Mouse (Mus musculus) myocyte (in vitro differentiated cells): ENCODE measurements around the gene Gramd1b. TPM values are rescaled to one million over a fixed set of nuclear protein-coding genes. Genes with fewer than 3 reads are reported as not detected.

Source experiments
- H3K27me3 ChIP-seq: one replicate; pipeline ENCODE4 v1.6.1; 2011; ENCODE audit not compliant: control insufficient read depth, insufficient read depth, insufficient read length
- H3K36me3 ChIP-seq: one replicate; pipeline ENCODE4 v1.6.1; 2011; ENCODE audit not compliant: control insufficient read depth, insufficient read depth
- H3K4me2 ChIP-seq: one replicate; pipeline ENCODE4 v1.6.1; 2011; ENCODE audit warnings: low read depth, control low read depth
- H3K4me3 ChIP-seq: one replicate; pipeline ENCODE4 v1.5.1; 2011; ENCODE audit warnings: mild to moderate bottlenecking, control low read depth, moderate library complexity
- H3K79me2 ChIP-seq: one replicate; pipeline ENCODE4 v1.6.1; 2011; ENCODE audit not compliant: control insufficient read depth, insufficient read depth
- H3ac ChIP-seq: one replicate; pipeline ENCODE4 v1.6.1; 2011; ENCODE audit not compliant: control insufficient read depth, insufficient read length
- CEBPB ChIP-seq: IDR thresholded peaks from 2 replicates; pipeline ENCODE4 v1.6.1; 2011; ENCODE audit warnings: mild to moderate bottlenecking, moderate library complexity; ENCODE audit not compliant: poor library complexity, insufficient read depth, severe bottlenecking
- E2F4 ChIP-seq: IDR thresholded peaks from one replicate; pipeline ENCODE4 v1.6.1; 2011; ENCODE audit warnings: mild to moderate bottlenecking, control low read depth, moderate library complexity; ENCODE audit not compliant: insufficient read depth
- MAX ChIP-seq: IDR thresholded peaks from one replicate; pipeline ENCODE4 v1.6.1; 2011; ENCODE audit warnings: low read depth, mild to moderate bottlenecking, control low read depth
- MYOD1 ChIP-seq, 3 experiments: IDR thresholded peaks; one replicate each; pipeline ENCODE4 v1.6.1; 2011; ENCODE audit warnings: control low read depth in 2 of 3, low read depth in 2 of 3, mild to moderate bottlenecking in 2 of 3, moderate library complexity in 1 of 3; ENCODE audit not compliant: insufficient read length in 2 of 3, control insufficient read depth in 1 of 3
- MYOG ChIP-seq, 3 experiments: IDR thresholded peaks; one replicate each; pipeline ENCODE4 v1.6.1; 2011; ENCODE audit warnings: control low read depth in 2 of 3, low read depth in 2 of 3, mild to moderate bottlenecking in 2 of 3; ENCODE audit not compliant: insufficient read length in 2 of 3, control insufficient read depth in 1 of 3, insufficient read depth in 1 of 3
- POLR2A ChIP-seq: IDR thresholded peaks from one replicate; pipeline ENCODE4 v1.6.1; 2011; ENCODE audit warnings: low read depth, mild to moderate bottlenecking, control low read depth, moderate library complexity; ENCODE audit not compliant: insufficient read length
- POLR2AphosphoS2 ChIP-seq: IDR thresholded peaks from one replicate; pipeline ENCODE4 v1.6.1; 2011; ENCODE audit warnings: low read depth, control low read depth; ENCODE audit not compliant: insufficient read length
- REST ChIP-seq: IDR thresholded peaks from one replicate; pipeline ENCODE4 v1.6.1; 2011; ENCODE audit warnings: mild to moderate bottlenecking, control low read depth, moderate library complexity; ENCODE audit not compliant: insufficient read depth, insufficient read length
- SRF ChIP-seq: IDR thresholded peaks from one replicate; pipeline ENCODE4 v1.6.1; 2011; ENCODE audit warnings: low read depth; ENCODE audit not compliant: control insufficient read depth, insufficient read length
- TCF12 ChIP-seq: IDR thresholded peaks from one replicate; pipeline ENCODE4 v1.6.1; 2011; ENCODE audit warnings: mild to moderate bottlenecking, control low read depth; ENCODE audit not compliant: poor library complexity, insufficient read depth, severe bottlenecking
- TCF3 ChIP-seq: IDR thresholded peaks from one replicate; pipeline ENCODE4 v1.6.1; 2011; ENCODE audit warnings: low read depth, control low read depth; ENCODE audit not compliant: insufficient read length
- USF1 ChIP-seq: IDR thresholded peaks from one replicate; pipeline ENCODE4 v1.6.1; 2011; ENCODE audit warnings: low read depth, mild to moderate bottlenecking, control low read depth, moderate library complexity
- polyA plus RNA-seq: library from polyadenylated mRNA; unstranded; fragments of >200 nt; fragmentation: generic; extraction: Trizol; gene quantifications from one replicate; pipeline ENCODE4 v1.2.1, GENCODE M21; 2012; ENCODE audit warnings: missing spikeins

The Gramd1b gene
- polyA plus RNA-seq, 1 experiment, result 33.9 TPM

DNA sequence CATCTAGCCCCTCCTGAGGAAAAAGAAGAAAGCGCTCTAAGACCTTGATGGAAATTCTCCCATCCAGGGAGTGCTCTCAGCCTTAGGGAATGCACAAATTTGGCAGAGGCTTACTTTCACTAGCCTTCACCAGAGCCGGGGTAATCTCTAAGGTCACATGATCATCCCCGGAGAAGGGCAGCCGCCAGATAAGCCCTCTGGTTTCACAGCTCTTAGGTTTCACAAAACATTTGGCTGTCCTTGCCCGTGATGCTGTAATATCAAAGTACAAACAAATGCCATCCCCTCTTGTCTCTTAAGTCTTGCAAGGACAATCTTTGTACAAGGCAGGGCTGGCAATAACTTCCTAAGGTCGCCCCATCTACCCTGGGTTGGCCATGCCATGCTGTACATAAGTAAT lies 70.4 kb downstream of the Gramd1b start:
- Histone ChIP-seq H3K79me2 (no peaks in the 10 kb centered on the region), H3K4me3 (no peak overlapping the region), H3K36me3 (no peaks in the 10 kb centered on the region), H3K27me3 (no peaks in the 10 kb centered on the region), H3K4me2 (peak overlapping the region; percentile 44), H3ac (no peak overlapping the region)
- peak; percentile 9 for TF ChIP-seq USF1
- no peak for TF ChIP-seq MYOD1 (IDR thresholded peaks at IDR 0.05; ENCODE audit: control insufficient read depth in 1 of 3, insufficient read length in 2 of 3, low read depth in 2 of 3)
- TF ChIP-seq TCF3, result no peak
- TF ChIP-seq TCF12, result no peak
- no peak for TF ChIP-seq MYOG (IDR thresholded peaks at IDR 0.05; ENCODE audit: control insufficient read depth in 1 of 3, insufficient read depth in 1 of 3, insufficient read length in 2 of 3, low read depth in 2 of 3)

DNA sequence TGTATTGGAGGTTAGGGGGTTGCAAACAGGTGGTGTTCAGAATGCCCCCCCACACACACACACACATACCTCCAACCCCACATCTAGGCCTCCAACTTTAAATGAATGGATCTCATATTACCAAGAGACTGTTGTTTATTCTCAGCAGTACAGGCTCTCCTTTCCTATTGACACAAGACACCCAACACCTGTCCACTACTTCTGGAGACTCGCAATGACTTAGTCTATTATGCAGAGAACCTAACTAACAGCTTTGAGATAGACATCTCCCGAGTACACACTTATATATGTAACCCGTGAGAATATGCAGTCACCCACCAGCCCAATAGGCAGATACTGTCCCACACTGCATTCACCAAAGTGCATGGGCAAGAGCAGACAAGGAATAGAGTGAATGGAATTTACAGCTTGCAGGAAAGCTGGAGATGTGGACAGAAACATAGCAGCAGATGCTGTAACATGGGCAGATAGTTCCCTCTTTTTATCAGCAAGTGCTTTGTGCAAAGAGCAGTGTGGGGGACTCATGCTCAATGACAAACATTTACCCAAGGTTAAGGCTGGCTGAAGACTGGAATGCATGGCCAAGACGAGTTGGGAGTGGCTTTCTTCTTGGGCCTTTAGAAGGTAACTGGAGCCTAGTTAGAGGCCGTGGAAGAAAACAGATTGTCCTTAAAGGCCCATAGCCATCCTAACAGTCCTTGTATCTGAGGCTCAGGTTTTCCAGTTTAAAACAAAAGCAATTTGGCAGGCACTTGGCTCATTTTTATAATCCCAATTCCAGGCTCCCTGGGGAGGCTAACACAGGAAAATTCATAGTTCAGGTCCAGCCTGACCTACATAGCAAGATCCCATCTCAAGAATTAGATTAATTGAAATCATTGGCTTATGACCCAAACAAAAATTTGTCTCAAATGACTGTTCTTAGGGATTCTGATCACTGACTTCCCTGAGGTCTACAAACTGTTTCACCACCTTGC lies 71.6 kb downstream of the Gramd1b start:
- H3K36me3 ChIP-seq, result no peaks in the 10 kb centered on the region
- no peaks in the 10 kb centered on the region for H3K79me2 ChIP-seq
- no peaks in the 10 kb centered on the region for H3K27me3 ChIP-seq
- TF ChIP-seq TCF12, result peak; percentile 69
- no peak for TF ChIP-seq CEBPB
- no peak for TF ChIP-seq POLR2A
- peak in 1 of 3 experiments; percentile 3 for TF ChIP-seq MYOD1 (IDR thresholded peaks at IDR 0.05; ENCODE audit: control insufficient read depth in 1 of 3, insufficient read length in 2 of 3, low read depth in 2 of 3)
- no peak overlapping the region for H3ac ChIP-seq
- H3K4me3 ChIP-seq, result no peak overlapping the region
- H3K4me2 ChIP-seq, result peak overlapping the region; percentile 44

- no peaks in the 10 kb centered on the region for H3K36me3 ChIP-seq
- H3ac ChIP-seq, result no peak overlapping the region
- TF ChIP-seq MYOG (IDR thresholded peaks at IDR 0.05; ENCODE audit: control insufficient read depth in 1 of 3, insufficient read depth in 1 of 3, insufficient read length in 2 of 3, low read depth in 2 of 3) (peak in 2 of 3 experiments; percentile 83 to 93), TCF3 (peak; percentile 70), CEBPB (no peak), MAX (no peak), POLR2A (no peak), MYOD1 (IDR thresholded peaks at IDR 0.05; ENCODE audit: control insufficient read depth in 1 of 3, insufficient read length in 2 of 3, low read depth in 2 of 3) (peak; percentile 92 to 96 (median 92)), TCF12 (peak; percentile 98), USF1 (no peak), SRF (no peak), POLR2AphosphoS2 (no peak), REST (no peak), E2F4 (no peak)
- H3K4me3 ChIP-seq, result no peak overlapping the region
- peak overlapping the region; percentile 51 for H3K4me2 ChIP-seq
- peaks cover 8% of the 10 kb centered on the region for H3K79me2 ChIP-seq
- H3K27me3 ChIP-seq, result no peaks in the 10 kb centered on the region
Observed at GRCm38 (mm10) chr9:40458559-40459303, 72.5 kb downstream of the Gramd1b start.

- Histone ChIP-seq H3K4me3 (no peak overlapping the region), H3ac (no peak overlapping the region), H3K36me3 (no peaks in the 10 kb centered on the region), H3K27me3 (no peaks in the 10 kb centered on the region), H3K4me2 (peak overlapping the region; percentile 4), H3K79me2 (peaks cover 15% of the 10 kb centered on the region)
- TF ChIP-seq POLR2A (no peak), MYOG (IDR thresholded peaks at IDR 0.05; ENCODE audit: control insufficient read depth in 1 of 3, insufficient read depth in 1 of 3, insufficient read length in 2 of 3, low read depth in 2 of 3) (no peak), USF1 (no peak), MYOD1 (IDR thresholded peaks at IDR 0.05; ENCODE audit: control insufficient read depth in 1 of 3, insufficient read length in 2 of 3, low read depth in 2 of 3) (peak in 1 of 3 experiments; percentile 53), MAX (no peak), CEBPB (0 out of 2 replicates have a peak, but pooled peaks have one; percentile 14)
Observed at GRCm38 (mm10) chr9:40457448-40457847, 73.7 kb downstream of the Gramd1b start.

GRCm38 (mm10) chr9:40456191-40456590 lies 75.0 kb downstream of the Gramd1b start:
- Histone ChIP-seq H3K4me2 (peak overlapping the region; percentile 66), H3K79me2 (peaks cover 21% of the 10 kb centered on the region)

More at GRCm38 (mm10) chr9:40456191-40456590, 75.0 kb downstream of the Gramd1b start:
- Histone ChIP-seq H3K27me3 (no peaks in the 10 kb centered on the region), H3K36me3 (no peaks in the 10 kb centered on the region), H3ac (peak overlapping the region; percentile 22), H3K4me3 (peak overlapping the region; percentile 66)
- peak; percentile 78 for TF ChIP-seq POLR2AphosphoS2
- no peak for TF ChIP-seq TCF12
- TF ChIP-seq POLR2A, result peak; percentile 74
